Mouse (Mus musculus) neural tube, embryonic 15.5 days (tissue): ENCODE results near the gene Dusp7. TPM values are rescaled to one million over a fixed set of nuclear protein-coding genes. Genes with fewer than 3 reads are reported as not detected.

Experiments
- ATAC-seq: fragments of 200-750 bp; cut with Nextera tagmentation; 2 replicates; pipeline ENCODE4 v1.8.0; 2017; ENCODE audit warnings: mild to moderate bottlenecking, moderate TSS enrichment, moderate library complexity; ENCODE audit not compliant: low FRiP score
- H3K27ac ChIP-seq: fragments of 300-500 bp; sonication (generic); replicated peaks from 2 replicates; pipeline ENCODE4 v1.5.1; 2015; ENCODE audit warnings: mild to moderate bottlenecking, inconsistent platforms
- H3K27me3 ChIP-seq: fragments of 300-500 bp; sonication (generic); replicated peaks from 2 replicates; pipeline ENCODE4 v1.6.1; 2015; ENCODE audit warnings: inconsistent platforms
- H3K36me3 ChIP-seq: fragments of 300-500 bp; sonication (generic); 2 replicates; pipeline ENCODE4 v1.6.1; 2015; ENCODE audit warnings: inconsistent platforms
- H3K4me1 ChIP-seq: fragments of 300-500 bp; sonication (generic); 2 replicates; pipeline ENCODE4 v1.6.1; 2015; ENCODE audit warnings: inconsistent platforms
- H3K4me2 ChIP-seq: fragments of 300-500 bp; sonication (generic); 2 replicates; pipeline ENCODE4 v1.6.1; 2015; ENCODE audit warnings: inconsistent platforms, mild to moderate bottlenecking, moderate library complexity
- H3K4me3 ChIP-seq: fragments of 300-500 bp; sonication (generic); replicated peaks from 2 replicates; pipeline ENCODE4 v1.5.1; 2015; ENCODE audit warnings: mild to moderate bottlenecking, inconsistent platforms
- H3K9ac ChIP-seq: fragments of 300-500 bp; sonication (generic); replicated peaks from 2 replicates; pipeline ENCODE4 v1.6.1; 2015; ENCODE audit warnings: mild to moderate bottlenecking, inconsistent platforms
- H3K9me3 ChIP-seq: fragments of 300-500 bp; sonication (generic); replicated peaks from 2 replicates; pipeline ENCODE4 v1.6.1; 2016; ENCODE audit warnings: inconsistent platforms
- WGBS: fragments of 180-500 bp; shearing (Covaris S2); methylation state at CpG from one replicate; pipeline ENCODE4 v1.1.7; 2015; ENCODE audit warnings: mixed read lengths; 5-methylcytosine and 5-hydroxymethylcytosine counted together
- polyA plus RNA-seq: library from polyadenylated mRNA; unstranded; fragments of >200 nt; fragmentation: Nextera tagmentation; extraction: Ambion mirVana; gene quantifications from 2 replicates; pipeline ENCODE4 v1.2.1, GENCODE M21; 2015

The Dusp7 gene
- polyA plus RNA-seq, 1 experiment from 2014 or later, result 16.4 TPM

DNA sequence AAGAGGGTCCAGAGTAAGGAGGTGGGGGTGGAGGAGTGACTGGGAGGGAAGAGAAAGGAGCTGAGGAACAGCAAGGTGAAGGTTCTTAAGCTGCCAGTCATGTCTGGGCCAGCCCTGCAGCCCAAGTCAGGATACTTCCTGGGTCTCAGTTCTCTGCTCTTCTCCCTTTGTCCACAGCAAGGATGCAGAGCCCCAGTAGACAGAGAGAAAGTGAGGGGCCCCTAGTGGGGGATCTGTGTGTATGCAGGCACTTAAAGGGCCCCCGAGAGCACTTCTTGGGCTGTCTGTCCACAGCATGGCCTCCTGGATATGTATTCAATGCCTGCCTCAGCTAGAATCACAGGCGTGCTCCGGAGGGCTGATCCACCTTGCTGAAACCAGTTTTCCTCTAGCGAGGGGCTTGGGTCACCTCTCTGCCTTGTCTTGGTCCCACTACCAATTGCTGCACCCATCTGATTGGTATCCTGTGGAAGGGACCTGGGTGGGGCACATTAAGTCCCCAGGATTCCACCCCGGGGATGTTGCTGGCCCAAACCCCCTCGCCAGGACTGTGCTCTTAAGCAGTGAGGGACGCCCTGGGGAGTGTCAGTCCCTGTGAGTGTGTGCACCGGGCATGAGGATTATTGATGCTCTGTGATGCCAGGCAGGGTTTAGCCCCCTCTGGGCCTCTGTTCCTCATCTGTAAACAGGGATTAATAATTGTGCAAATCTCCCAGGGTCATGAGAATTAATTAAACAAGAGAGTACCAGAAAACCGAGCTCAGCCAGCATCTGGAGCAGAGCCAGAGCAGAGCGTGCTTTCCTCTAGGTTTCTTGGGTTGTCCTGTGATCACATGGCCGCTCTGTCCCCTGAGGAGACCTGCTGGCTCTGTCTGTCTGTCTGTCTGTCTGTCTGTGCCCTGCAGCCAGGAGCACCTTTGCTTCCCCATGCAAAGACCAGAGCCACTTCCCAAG lies 26.5 kb downstream of the Dusp7 start:
- ATAC-seq, result no peak
- 38% methylated on average over 11 of the region's 11 CpGs for WGBS

DNA sequence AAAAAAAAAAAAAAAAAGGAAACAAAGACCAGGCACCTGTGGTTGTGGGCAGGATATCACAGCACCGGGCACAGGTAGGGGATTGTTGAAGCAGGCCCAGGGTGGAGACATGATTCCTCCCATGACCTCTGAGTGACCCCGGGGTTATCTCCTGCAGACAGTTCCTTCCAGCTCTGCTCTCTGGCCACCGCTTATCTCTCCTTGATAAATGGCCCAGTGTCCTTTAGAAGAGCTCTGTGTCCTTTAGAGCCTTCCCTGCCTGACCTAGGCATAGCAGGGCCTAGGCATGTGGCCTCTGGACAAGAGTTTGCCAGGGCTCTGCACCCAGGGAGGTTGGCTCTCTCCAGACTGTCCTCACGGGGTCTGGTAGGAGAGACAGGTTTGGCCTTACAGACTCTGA lies 29.3 kb downstream of the Dusp7 start:
- WGBS, result 83% methylated on average over 4 of the region's 4 CpGs

More for the DNA sequence above, 26.5 kb downstream of the Dusp7 start:
- Histone ChIP-seq H3K36me3 (no peaks in the 10 kb centered on the region), H3K27me3 (no peaks in the 10 kb centered on the region), H3K9ac (no peak overlapping the region), H3K4me2 (no peak overlapping the region), H3K27ac (no peak overlapping the region), H3K4me1 (peaks cover 24% of the 10 kb centered on the region), H3K4me3 (no peak overlapping the region), H3K9me3 (no peaks in the 10 kb centered on the region)

DNA sequence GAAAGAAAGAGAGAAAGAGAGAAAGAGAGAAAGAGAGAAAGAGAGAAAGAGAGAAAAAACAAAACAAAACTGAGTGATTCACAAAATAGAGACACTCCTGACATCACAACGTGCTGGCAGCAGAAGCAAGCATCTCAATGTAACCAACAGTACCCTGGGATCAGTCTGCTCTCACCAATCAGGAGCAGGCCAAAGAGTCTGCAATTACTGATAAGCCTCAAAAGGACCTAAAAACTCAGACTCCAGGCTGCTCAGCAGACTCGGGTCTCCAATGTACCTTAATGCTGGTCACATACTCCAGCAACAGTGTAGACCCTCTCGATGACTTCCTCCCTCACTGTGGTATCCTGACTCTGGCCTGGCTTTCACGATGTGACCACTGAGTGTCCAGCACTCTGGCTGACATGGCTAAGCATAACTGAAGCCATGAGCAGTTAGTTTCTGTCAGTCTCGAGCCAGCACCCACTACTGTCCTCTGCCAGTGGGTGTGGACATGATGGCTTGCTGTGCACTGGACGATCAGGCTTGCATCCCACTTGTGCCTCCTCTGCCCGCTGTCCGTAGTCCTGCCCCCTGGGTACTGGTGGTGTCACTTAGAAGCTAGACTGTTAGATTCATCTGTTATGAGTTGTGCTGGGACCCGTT lies 30.4 kb downstream of the Dusp7 start:
- H3K9me3 ChIP-seq, result no peaks in the 10 kb centered on the region
- WGBS, result 83% methylated on average over 9 of the region's 9 CpGs
- H3K27me3 ChIP-seq, result no peaks in the 10 kb centered on the region
- no peak for ATAC-seq
- H3K9ac ChIP-seq, result no peak overlapping the region
- H3K4me3 ChIP-seq, result no peak overlapping the region
- H3K4me1 ChIP-seq, result peaks cover 12% of the 10 kb centered on the region
- H3K4me2 ChIP-seq, result no peak overlapping the region
- H3K36me3 ChIP-seq, result no peaks in the 10 kb centered on the region
- no peak overlapping the region for H3K27ac ChIP-seq

More for the DNA sequence above, 29.3 kb downstream of the Dusp7 start:
- no peak overlapping the region for H3K4me3 ChIP-seq
- H3K9me3 ChIP-seq, result no peaks in the 10 kb centered on the region
- peaks cover 12% of the 10 kb centered on the region for H3K4me1 ChIP-seq
- H3K9ac ChIP-seq, result no peak overlapping the region
- H3K27me3 ChIP-seq, result no peaks in the 10 kb centered on the region
- H3K4me2 ChIP-seq, result no peak overlapping the region
- no peak for ATAC-seq
- H3K36me3 ChIP-seq, result no peaks in the 10 kb centered on the region
- H3K27ac ChIP-seq, result no peak overlapping the region

DNA sequence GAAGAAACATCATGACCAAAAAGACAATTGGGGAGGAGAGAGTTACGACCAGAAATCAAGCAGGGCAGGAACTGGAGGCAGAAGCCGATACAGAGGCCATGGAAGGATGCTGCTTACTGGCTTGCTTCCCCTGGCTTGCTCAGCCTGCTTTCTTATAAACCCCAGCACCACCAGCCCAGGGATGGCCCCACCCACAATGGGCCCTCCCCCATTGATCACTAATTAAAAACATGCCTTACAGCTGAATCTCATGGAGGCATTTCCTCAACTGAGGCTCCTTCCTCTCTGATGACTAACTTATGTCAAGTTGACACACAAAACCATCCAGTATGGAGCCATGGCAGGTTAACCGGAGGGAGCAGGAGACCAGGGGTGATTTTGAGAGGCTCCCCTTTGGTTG lies 31.4 kb downstream of the Dusp7 start:
- no peak overlapping the region for H3K4me2 ChIP-seq
- 76% methylated on average over 3 of the region's 3 CpGs for WGBS
- no peak for ATAC-seq

DNA sequence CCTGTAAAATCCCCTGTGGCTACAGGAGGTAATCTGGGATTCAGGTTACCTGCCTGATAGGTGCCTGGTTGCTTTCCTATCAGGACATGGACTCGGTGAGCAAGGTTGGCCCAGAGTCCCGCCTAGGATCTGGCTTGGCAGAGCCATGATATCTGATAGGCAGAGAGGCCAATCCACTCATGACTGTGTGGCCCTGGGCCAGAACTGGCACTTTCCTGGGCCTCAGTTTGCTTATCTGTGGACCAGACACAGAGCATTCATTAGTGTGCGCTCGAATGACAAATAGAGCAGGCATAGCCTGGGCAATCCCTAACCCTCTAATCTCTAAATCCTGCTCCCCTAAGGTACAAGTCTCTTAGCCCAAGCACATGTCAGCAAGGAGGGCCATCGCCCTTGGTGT lies 33.7 kb downstream of the Dusp7 start:
- H3K27me3 ChIP-seq, result no peaks in the 10 kb centered on the region
- WGBS, result 79% methylated on average over 5 of the region's 5 CpGs
- H3K4me2 ChIP-seq, result no peak overlapping the region
- H3K27ac ChIP-seq, result no peak overlapping the region
- no peak overlapping the region for H3K9ac ChIP-seq
- ATAC-seq, result no peak
- no peaks in the 10 kb centered on the region for H3K36me3 ChIP-seq
- H3K4me1 ChIP-seq, result no peaks in the 10 kb centered on the region
- no peaks in the 10 kb centered on the region for H3K9me3 ChIP-seq
- no peak overlapping the region for H3K4me3 ChIP-seq

More for the DNA sequence above, 31.4 kb downstream of the Dusp7 start:
- no peak overlapping the region for H3K4me3 ChIP-seq
- no peaks in the 10 kb centered on the region for H3K27me3 ChIP-seq
- H3K27ac ChIP-seq, result no peak overlapping the region
- H3K4me1 ChIP-seq, result peaks cover 9% of the 10 kb centered on the region
- H3K9ac ChIP-seq, result no peak overlapping the region
- H3K36me3 ChIP-seq, result no peaks in the 10 kb centered on the region
- H3K9me3 ChIP-seq, result no peaks in the 10 kb centered on the region

DNA sequence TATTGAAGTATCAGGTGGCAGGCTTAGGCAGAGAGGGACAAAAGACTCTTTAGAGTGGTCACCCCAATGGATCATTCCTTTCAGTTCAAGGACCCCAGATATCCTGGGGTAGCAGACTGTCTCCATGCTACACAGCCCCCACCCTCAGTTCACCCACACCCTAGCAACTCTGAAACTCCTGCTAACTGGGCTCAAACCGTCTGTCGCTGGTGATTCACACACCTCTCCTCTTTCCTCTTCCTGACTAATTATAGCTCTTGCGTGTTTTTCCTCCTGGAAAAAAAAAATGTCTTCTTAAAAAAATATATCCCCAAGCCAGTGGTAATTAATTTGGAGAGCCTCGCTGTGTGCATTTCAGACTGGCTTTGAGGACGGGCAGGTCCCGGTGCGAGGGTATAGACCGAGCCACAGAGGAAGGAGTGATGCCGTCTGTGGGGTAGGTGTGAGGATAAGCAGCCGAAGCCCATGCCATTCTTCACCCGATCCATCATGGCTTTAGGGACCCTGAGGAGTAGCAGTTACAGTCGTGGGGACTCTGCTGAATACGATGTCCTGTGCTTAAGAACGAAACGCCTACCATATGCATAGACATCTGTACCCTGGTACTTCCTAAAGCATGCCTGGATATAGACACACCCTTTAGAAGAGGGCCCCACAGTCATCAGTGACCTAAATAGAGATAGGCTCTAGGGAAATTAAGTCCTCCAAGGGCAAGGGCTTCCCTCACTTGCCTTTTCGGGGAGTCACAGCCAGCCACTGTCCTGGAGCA lies 34.4 kb downstream of the Dusp7 start:
- no peak overlapping the region for H3K27ac ChIP-seq
- H3K9ac ChIP-seq, result no peak overlapping the region
- 85% methylated on average over 16 of the region's 16 CpGs for WGBS
- no peaks in the 10 kb centered on the region for H3K9me3 ChIP-seq
- no peaks in the 10 kb centered on the region for H3K36me3 ChIP-seq
- H3K27me3 ChIP-seq, result no peaks in the 10 kb centered on the region
- no peak overlapping the region for H3K4me3 ChIP-seq
- no peaks in the 10 kb centered on the region for H3K4me1 ChIP-seq
- no peak for ATAC-seq
- H3K4me2 ChIP-seq, result no peak overlapping the region

DNA sequence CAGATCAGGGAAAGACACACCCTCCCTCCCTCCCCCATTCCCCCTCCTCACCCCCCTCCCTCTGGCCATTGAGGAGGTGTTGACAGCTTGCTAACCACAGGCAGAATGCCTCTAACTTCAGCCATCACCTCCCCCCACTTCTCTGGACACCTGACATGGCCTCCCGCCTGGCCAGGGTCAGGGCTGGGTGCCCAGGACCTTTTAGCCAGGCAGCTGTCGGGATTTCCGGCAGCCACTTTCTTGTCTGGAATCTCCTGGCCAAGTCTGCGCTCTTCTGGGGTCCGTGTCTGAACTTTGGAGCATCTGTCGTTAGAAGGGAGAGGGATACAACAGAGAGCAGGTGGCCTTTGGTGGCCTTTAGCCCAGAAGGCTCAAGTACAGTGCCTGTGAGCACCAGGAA lies 36.8 kb downstream of the Dusp7 start:
- H3K4me2 ChIP-seq, result no peak overlapping the region

DNA sequence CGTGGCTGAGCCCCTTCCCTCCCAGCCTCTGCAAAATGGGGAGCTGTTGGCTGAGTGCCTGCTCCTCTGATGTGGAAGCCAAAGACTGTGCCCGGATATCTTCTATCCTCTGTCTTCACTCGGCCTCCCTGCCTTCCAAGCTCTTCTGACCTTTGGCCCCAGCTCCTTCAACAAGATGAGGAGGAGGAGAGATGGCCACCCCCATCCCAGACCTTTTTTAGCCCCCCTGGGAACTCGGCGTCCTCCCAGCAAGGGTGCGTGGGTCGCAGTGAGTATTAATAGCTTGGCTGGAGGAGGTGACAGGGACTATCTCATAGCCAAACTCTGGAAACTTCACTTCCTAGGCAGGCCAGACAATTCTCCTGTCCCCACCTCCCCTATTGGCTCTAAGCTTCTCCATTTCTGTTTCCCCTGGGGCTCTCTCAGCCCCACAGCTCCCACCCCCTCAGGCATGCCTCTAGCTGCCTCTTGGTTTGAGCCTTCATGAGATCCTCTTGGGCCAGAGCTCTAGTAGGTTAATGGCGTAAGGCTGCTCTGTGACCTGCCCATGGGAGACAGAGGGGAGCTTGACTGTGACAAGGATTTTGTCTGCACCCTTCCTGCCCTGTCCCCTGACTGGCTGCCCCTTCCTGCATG lies 38.1 kb downstream of the Dusp7 start:
- H3K4me1 ChIP-seq, result no peaks in the 10 kb centered on the region
- no peak overlapping the region for H3K4me3 ChIP-seq
- H3K36me3 ChIP-seq, result no peaks in the 10 kb centered on the region
- no peak overlapping the region for H3K27ac ChIP-seq
- no peak overlapping the region for H3K9ac ChIP-seq
- H3K9me3 ChIP-seq, result no peaks in the 10 kb centered on the region
- H3K4me2 ChIP-seq, result no peak overlapping the region
- no peaks in the 10 kb centered on the region for H3K27me3 ChIP-seq
- no peak for ATAC-seq
- WGBS, result 67% methylated on average over 8 of the region's 8 CpGs

More for the DNA sequence above, 36.8 kb downstream of the Dusp7 start:
- no peaks in the 10 kb centered on the region for H3K27me3 ChIP-seq
- no peak overlapping the region for H3K9ac ChIP-seq
- no peak for ATAC-seq
- H3K27ac ChIP-seq, result no peak overlapping the region
- H3K4me1 ChIP-seq, result no peaks in the 10 kb centered on the region
- H3K4me3 ChIP-seq, result no peak overlapping the region
- no peaks in the 10 kb centered on the region for H3K9me3 ChIP-seq
- WGBS, result 38% methylated on average over 6 of the region's 6 CpGs
- H3K36me3 ChIP-seq, result no peaks in the 10 kb centered on the region

DNA sequence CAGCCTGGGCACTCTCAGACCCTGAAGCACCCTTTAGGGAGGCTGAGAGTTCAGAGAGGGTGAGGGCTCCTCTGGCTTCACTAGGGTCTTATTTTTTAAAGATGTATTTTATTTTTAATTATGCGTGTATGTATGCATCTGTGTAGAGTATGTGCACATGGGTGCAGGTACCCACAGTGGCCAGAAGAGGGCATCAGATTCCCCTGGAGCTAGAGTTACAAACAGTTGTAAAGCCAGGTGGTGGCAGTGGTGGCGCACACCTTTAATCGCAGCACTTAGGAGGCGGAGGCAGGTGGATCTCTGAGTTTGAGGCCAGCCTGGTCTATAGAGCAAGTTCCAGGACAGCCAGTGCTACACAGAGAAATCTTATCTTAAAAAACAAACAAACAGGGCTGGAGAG lies 40.7 kb downstream of the Dusp7 start:
- no peaks in the 10 kb centered on the region for H3K4me1 ChIP-seq
- H3K4me3 ChIP-seq, result no peak overlapping the region
- H3K9me3 ChIP-seq, result no peaks in the 10 kb centered on the region
- no peaks in the 10 kb centered on the region for H3K36me3 ChIP-seq
- no peak overlapping the region for H3K9ac ChIP-seq
- WGBS, result 98% methylated on average over 4 of the region's 4 CpGs
- no peak overlapping the region for H3K4me2 ChIP-seq
- ATAC-seq, result no peak
- no peaks in the 10 kb centered on the region for H3K27me3 ChIP-seq
- no peak overlapping the region for H3K27ac ChIP-seq

DNA sequence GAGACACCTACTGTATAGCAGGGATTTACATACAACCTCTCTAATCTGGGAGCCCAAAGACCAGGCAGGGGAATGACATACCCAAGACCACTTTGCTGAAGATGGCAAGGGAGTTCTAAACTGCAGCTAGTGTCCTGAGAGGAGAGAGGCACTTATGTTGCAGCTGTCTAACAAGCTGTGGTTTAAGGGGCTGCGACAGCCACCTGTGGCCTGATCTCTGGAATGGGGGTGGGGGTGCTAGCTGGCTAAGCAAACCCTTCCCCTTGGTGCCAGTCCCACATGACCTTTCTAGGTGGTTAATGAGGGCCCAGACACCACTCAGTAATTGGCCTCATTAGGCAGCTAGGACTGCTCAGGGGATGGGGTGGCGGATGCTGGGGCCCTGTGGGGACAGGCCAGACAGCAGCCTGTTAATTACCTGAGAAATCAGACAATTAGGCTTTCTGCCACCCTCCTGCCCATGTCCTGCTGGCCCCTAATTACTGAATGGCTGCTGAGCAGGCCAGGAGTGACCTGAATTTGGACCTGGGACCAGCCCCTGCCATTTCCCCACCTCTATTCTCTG lies 41.7 kb downstream of the Dusp7 start:
- no peaks in the 10 kb centered on the region for H3K9me3 ChIP-seq
- H3K4me2 ChIP-seq, result no peak overlapping the region
- WGBS, result 54% methylated on average over 2 of the region's 2 CpGs
- no peaks in the 10 kb centered on the region for H3K4me1 ChIP-seq
- H3K27me3 ChIP-seq, result no peaks in the 10 kb centered on the region
- no peak overlapping the region for H3K9ac ChIP-seq
- H3K27ac ChIP-seq, result no peak overlapping the region
- no peaks in the 10 kb centered on the region for H3K36me3 ChIP-seq
- H3K4me3 ChIP-seq, result no peak overlapping the region
- no peak for ATAC-seq

DNA sequence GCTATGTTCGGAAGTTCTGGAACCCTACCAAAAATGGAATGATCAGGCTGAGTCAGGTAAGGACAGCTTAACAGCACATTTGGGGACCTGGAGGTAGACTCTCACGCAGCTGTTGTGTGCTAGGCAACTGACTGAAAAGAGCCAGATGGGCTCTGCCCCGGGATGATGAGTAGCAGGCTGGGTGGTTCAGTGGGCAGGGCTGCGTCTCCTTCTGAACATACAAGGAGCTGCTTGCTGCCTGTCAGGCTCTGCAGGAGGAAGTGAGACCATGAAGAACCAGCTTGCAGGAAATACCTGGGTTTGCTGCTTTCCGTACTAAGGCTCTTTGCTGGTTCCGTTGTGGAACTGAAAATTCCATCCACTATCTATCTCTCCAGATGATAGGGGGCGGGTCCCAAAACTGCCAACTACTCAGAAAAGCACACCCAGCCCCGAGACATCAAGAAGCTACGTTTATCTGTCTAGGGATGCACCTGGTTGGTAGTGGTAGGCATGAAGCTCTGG lies 42.7 kb downstream of the Dusp7 start:
- WGBS, result 81% methylated on average over 9 of the region's 9 CpGs

More for the DNA sequence above, 42.7 kb downstream of the Dusp7 start:
- no peaks in the 10 kb centered on the region for H3K9me3 ChIP-seq
- H3K27ac ChIP-seq, result no peak overlapping the region
- H3K4me2 ChIP-seq, result no peak overlapping the region
- H3K27me3 ChIP-seq, result no peaks in the 10 kb centered on the region
- no peak for ATAC-seq
- H3K4me1 ChIP-seq, result no peaks in the 10 kb centered on the region
- H3K4me3 ChIP-seq, result no peak overlapping the region
- no peaks in the 10 kb centered on the region for H3K36me3 ChIP-seq
- no peak overlapping the region for H3K9ac ChIP-seq
